In the genomic region with DNA sequence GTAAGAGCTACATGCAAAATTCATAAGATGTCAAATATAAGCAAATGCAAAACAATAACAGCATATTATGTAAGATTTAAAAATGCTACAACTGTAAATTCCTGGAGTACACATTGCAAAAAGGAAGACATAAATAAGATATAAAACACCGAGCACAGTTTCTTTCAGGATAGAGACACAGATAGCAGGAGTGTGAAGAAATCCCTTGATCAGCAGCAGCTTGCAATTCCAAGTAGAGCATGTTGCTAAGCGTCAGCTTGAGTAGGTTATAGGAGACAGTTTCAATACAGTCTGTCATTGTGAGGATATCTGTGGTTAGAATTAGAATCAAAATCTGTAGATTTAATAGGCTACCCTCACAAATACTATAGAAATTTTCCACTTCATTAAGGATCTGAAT, we compare ENCODE assay signal across 28 mouse cellular contexts.
"Had no signal": no experiment of that assay in that cellular context is flagged by ENCODE, and none has a peak within 500 bp of the region (broad histone marks: within the 10 kb centered on the region; RNA-seq: fewer than 3 reads in every experiment).

No protein-coding gene starts in this region.

- H3K9ac ChIP-seq: heart, embryonic 13.5 days; heart, embryonic 15.5 days; hindbrain, embryonic 12.5 days; hindbrain, embryonic 14.5 days; intestine, embryonic 15.5 days; limb, embryonic 12.5 days; liver, embryonic 13.5 days; liver, embryonic 15.5 days had no signal

- H3K9me3 ChIP-seq: heart, embryonic 13.5 days; heart, embryonic 15.5 days; hindbrain, embryonic 12.5 days; intestine, embryonic 15.5 days; limb, embryonic 10.5 days; limb, embryonic 12.5 days; liver, embryonic 13.5 days; liver, embryonic 15.5 days had no signal

- H3K4me1 ChIP-seq: heart, embryonic 13.5 days; heart, embryonic 15.5 days; hindbrain, embryonic 12.5 days; intestine, embryonic 15.5 days; limb, embryonic 10.5 days; limb, embryonic 12.5 days; liver, embryonic 13.5 days; liver, embryonic 15.5 days had no signal

- ATAC-seq: hindbrain, embryonic 16.5 days; inflammation-experienced regulatory T-cells, adult 6 months; intestine, embryonic 15.5 days; intestine, postnatal 0 days had no signal

- H3K4me3 ChIP-seq: heart, adult 2 months; heart, embryonic 13.5 days; heart, embryonic 15.5 days; hindbrain, embryonic 12.5 days; intestine, embryonic 15.5 days; layer of hippocampus, adult 2 months; left cerebral cortex, adult 2 months; limb, embryonic 10.5 days; limb, embryonic 12.5 days; liver, embryonic 13.5 days; liver, embryonic 15.5 days had no signal

- H3K4me2 ChIP-seq: heart, embryonic 11.5 days; heart, embryonic 13.5 days; heart, embryonic 15.5 days; hindbrain, embryonic 12.5 days; hindbrain, embryonic 14.5 days; intestine, embryonic 15.5 days; limb, embryonic 12.5 days; liver, embryonic 11.5 days; liver, embryonic 13.5 days; liver, embryonic 15.5 days had no signal

- H3K36me3 ChIP-seq: heart, embryonic 13.5 days; heart, embryonic 15.5 days; hindbrain, embryonic 12.5 days; intestine, embryonic 15.5 days; limb, embryonic 10.5 days; limb, embryonic 12.5 days; liver, embryonic 13.5 days; liver, embryonic 15.5 days had no signal

- H3K27me3 ChIP-seq: heart, embryonic 13.5 days; heart, embryonic 15.5 days; hindbrain, embryonic 12.5 days; intestine, embryonic 15.5 days; limb, embryonic 12.5 days; liver, embryonic 13.5 days; liver, embryonic 15.5 days had no signal

- H3K27ac ChIP-seq: heart, adult 2 months; heart, embryonic 13.5 days; heart, embryonic 15.5 days; hindbrain, embryonic 12.5 days; hindbrain, embryonic 14.5 days; intestine, embryonic 15.5 days; layer of hippocampus, adult 2 months; left cerebral cortex, adult 2 months; limb, embryonic 10.5 days; limb, embryonic 12.5 days; liver, embryonic 13.5 days; liver, embryonic 15.5 days had no signal

- DNase-seq: gastrocnemius, postnatal 14 days; gastrocnemius, postnatal 36 days; heart, adult 11 months; heart, adult 2 months; heart, postnatal 14 days; heart, postnatal 36 days; kidney, adult 18-20 months; kidney, adult 8-10 months; kidney, postnatal 10 days; kidney, postnatal 25 days; kidney, postnatal 4 days; liver; liver, embryonic 13.5 days had no signal
